Mouse (Mus musculus): ENCODE measurements around the gene Bmp2k. TPM values are rescaled to one million over a fixed set of nuclear protein-coding genes. Genes with fewer than 3 reads are reported as not detected.

Bmp2k gene
- polyA plus RNA-seq, 1 experiment from 2014 or later, result 12.5 TPM

DNA sequence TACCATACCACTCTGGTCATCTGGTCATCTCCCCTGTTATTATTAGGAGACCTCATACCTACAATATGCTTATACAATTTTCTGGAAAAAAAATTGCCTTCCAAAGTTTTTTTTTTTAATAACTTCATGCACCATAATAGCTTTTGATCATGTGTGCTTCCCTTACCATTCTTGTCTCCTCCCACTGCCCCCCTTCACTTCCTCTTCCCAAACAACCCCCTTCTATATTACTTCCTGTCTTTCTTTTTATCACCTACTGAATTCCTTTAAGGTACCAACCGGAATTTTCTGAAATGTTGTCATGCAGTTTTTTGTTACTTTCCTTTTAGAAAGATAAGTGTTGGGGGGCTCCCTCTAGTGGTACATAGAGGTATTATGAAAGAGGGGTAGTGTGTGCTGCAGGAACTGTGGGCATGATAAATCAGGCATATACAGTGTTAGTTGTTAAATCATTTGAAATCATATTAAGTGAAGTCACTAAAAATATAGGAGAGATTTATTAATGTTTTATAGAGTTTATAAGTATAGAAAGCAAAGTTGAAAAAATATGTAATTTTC, 58.1 kb downstream of the Bmp2k start:
- H3K4me3 ChIP-seq (ENCODE audit: low read length), result no peak overlapping the region
- no peak overlapping the region for H3K9ac ChIP-seq (ENCODE audit: low read depth, low read length)
- no peaks in the 10 kb centered on the region for H3K27me3 ChIP-seq (replicated peaks; ENCODE audit: control insufficient read depth, insufficient read depth, low read length)
- peaks cover 8% of the 10 kb centered on the region for H3K4me1 ChIP-seq (ENCODE audit: control insufficient read depth, insufficient read depth, low read length)
- 6% methylated on average over 1 of the region's 1 CpGs for WGBS
- H3K36me3 ChIP-seq (ENCODE audit: control insufficient read depth, insufficient read depth, low read length), result peaks cover 3% of the 10 kb centered on the region; the same call in 1 of the 2 replicates
- no peaks in the 10 kb centered on the region for H3K9me3 ChIP-seq (ENCODE audit: control insufficient read depth, low read length)
- no peak overlapping the region for H3K27ac ChIP-seq (ENCODE audit: low read length)
- H3K4me2 ChIP-seq (ENCODE audit: low read depth, low read length), result no peak overlapping the region
- ATAC-seq, result peak; percentile 27; the same call in 1 of the 2 replicates

DNA sequence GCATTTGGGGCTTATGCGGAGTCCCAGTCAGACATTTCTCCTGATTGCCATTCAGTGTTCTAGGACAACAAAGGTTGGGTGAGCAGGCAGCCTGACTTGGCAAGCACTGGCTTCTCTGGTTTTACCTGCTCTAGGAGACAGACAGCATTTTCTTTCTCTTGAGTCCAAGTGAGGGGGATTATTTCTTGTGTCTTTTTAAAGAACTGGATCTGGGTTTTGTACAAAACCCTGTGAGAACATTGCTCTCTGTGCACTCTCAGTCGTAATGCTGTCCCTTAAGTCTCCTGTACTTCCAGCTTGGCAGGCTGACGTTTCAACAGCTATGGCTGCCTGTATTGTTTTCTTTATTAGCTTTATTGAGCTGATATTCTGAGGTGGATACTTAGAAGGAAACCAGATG, 58.9 kb downstream of the Bmp2k start:
- Histone ChIP-seq H3K9me3 (ENCODE audit: control insufficient read depth, low read length) (no peaks in the 10 kb centered on the region), H3K9ac (ENCODE audit: low read depth, low read length) (no peak overlapping the region), H3K4me2 (ENCODE audit: low read depth, low read length) (no peak overlapping the region), H3K36me3 (ENCODE audit: control insufficient read depth, insufficient read depth, low read length) (peaks cover 3% of the 10 kb centered on the region; the same call in 1 of the 2 replicates), H3K4me3 (ENCODE audit: low read length) (no peak overlapping the region), H3K27me3 (replicated peaks; ENCODE audit: control insufficient read depth, insufficient read depth, low read length) (no peaks in the 10 kb centered on the region), H3K27ac (ENCODE audit: low read length) (peak overlapping the region; percentile 62), H3K4me1 (ENCODE audit: control insufficient read depth, insufficient read depth, low read length) (peaks cover 8% of the 10 kb centered on the region)
- ATAC-seq, result peak; percentile 13
- WGBS, result 61% methylated on average over 3 of the region's 3 CpGs

DNA sequence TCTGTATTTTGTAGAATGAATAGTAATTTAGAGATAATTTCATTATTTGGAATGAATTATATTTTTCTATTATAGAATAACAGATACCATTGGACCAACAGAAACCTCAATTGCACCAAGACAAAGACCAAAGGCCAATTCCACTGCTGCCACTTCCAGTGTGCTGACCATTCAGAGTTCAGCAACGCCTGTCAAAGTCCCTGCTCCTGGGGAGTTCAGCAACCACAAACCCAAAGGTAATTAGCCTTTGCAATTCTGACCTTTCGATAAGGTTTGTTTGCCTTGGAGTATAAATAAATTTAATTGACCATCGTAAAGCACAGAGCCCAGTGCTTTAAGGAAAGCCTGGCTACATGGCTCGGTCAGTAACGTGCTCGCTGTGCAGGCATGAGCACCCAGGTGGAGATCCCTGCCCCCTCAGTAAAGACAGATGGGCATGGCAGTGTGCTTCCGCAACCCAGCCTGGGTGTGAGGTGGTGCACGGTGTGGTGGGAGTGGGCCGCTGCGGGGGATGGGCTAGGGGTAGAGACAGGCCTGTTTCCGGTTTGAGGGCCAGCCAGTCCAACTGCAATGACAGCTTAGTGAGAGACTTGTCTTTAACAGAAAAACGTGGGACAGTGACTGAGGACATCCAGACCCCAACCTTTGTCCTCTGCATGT, 59.4 kb downstream of the Bmp2k start:
- H3K4me2 ChIP-seq (ENCODE audit: low read depth, low read length), result no peak overlapping the region
- no peak overlapping the region for H3K4me3 ChIP-seq (ENCODE audit: low read length)
- H3K9me3 ChIP-seq (ENCODE audit: control insufficient read depth, low read length), result no peaks in the 10 kb centered on the region
- peak; percentile 87 for ATAC-seq
- WGBS, result 38% methylated on average over 12 of the region's 12 CpGs
- no peaks in the 10 kb centered on the region for H3K27me3 ChIP-seq (replicated peaks; ENCODE audit: control insufficient read depth, insufficient read depth, low read length)
- peaks cover 8% of the 10 kb centered on the region for H3K4me1 ChIP-seq (ENCODE audit: control insufficient read depth, insufficient read depth, low read length)
- no peak overlapping the region for H3K9ac ChIP-seq (ENCODE audit: low read depth, low read length)
- peaks cover 3% of the 10 kb centered on the region; the same call in 1 of the 2 replicates for H3K36me3 ChIP-seq (ENCODE audit: control insufficient read depth, insufficient read depth, low read length)
- peak overlapping the region; percentile 77 for H3K27ac ChIP-seq (ENCODE audit: low read length)

GRCm38 (mm10) chr5:97060864-97061263, 63.4 kb downstream of the Bmp2k start:
- no peak overlapping the region for H3K4me2 ChIP-seq (ENCODE audit: low read depth, low read length)
- 57% methylated on average over 3 of the region's 3 CpGs for WGBS
- H3K36me3 ChIP-seq (ENCODE audit: control insufficient read depth, insufficient read depth, low read length), result peaks cover 10% of the 10 kb centered on the region; the same call in 1 of the 2 replicates
- H3K27me3 ChIP-seq (replicated peaks; ENCODE audit: control insufficient read depth, insufficient read depth, low read length), result no peaks in the 10 kb centered on the region
- peaks cover 8% of the 10 kb centered on the region for H3K4me1 ChIP-seq (ENCODE audit: control insufficient read depth, insufficient read depth, low read length)
- H3K4me3 ChIP-seq (ENCODE audit: low read length), result no peak overlapping the region
- H3K27ac ChIP-seq (ENCODE audit: low read length), result no peak overlapping the region
- no peak overlapping the region for H3K9ac ChIP-seq (ENCODE audit: low read depth, low read length)
- no peaks in the 10 kb centered on the region for H3K9me3 ChIP-seq (ENCODE audit: control insufficient read depth, low read length)
- no peak for ATAC-seq

DNA sequence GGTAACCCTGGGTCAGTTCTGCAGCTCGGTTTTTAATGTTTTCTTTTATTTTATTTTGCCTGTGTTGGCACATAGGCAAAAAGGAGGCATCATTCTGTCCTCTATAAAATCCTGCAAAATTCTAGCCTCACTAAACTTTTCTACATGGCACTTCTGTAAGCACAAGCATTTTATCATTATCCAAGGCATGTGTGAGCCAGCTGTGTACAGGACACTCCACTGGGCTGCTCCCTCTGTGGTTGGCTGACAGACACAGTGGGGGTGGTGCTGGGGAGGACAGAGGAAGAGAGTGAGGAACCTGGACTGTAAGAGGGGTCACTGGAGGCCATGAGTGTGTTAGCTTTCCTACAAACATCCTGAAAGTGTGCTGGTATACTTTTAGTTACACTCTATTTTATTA, 64.6 kb downstream of the Bmp2k start:
- Histone ChIP-seq H3K36me3 (ENCODE audit: control insufficient read depth, insufficient read depth, low read length) (peaks cover 10% of the 10 kb centered on the region; the same call in 1 of the 2 replicates), H3K4me2 (ENCODE audit: low read depth, low read length) (no peak overlapping the region), H3K9ac (ENCODE audit: low read depth, low read length) (no peak overlapping the region), H3K4me1 (ENCODE audit: control insufficient read depth, insufficient read depth, low read length) (peaks cover 3% of the 10 kb centered on the region; the same call in 1 of the 2 replicates), H3K27ac (ENCODE audit: low read length) (no peak overlapping the region), H3K27me3 (replicated peaks; ENCODE audit: control insufficient read depth, insufficient read depth, low read length) (no peaks in the 10 kb centered on the region), H3K4me3 (ENCODE audit: low read length) (no peak overlapping the region), H3K9me3 (ENCODE audit: control insufficient read depth, low read length) (no peaks in the 10 kb centered on the region)
- no peak for ATAC-seq
- WGBS, result 63% methylated on average over 1 of the region's 1 CpGs

DNA sequence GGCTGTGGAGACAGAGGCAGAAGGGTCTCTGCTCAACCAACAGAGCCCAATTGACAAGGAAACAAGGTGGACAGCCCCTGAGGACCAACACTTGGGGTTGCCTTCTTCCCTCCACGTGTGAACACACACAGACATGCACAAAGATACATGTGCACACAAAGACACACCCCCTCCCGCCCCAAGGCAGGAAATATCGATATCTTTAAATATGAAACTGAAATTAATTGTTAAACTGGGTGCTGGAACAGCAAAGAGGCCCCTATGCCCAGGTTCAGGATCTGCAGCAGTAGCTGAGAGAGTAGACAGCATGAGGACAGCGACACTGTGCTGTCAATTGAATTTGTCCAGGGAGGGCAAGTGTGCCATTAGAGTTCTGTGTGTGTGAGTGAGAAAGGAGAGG, 68.3 kb downstream of the Bmp2k start:
- 89% methylated on average over 4 of the region's 4 CpGs for WGBS
- H3K36me3 ChIP-seq (ENCODE audit: control insufficient read depth, insufficient read depth, low read length), result peaks cover 16% of the 10 kb centered on the region
- no peak overlapping the region for H3K4me3 ChIP-seq (ENCODE audit: low read length)
- no peaks in the 10 kb centered on the region for H3K27me3 ChIP-seq (replicated peaks; ENCODE audit: control insufficient read depth, insufficient read depth, low read length)
- no peak overlapping the region for H3K4me2 ChIP-seq (ENCODE audit: low read depth, low read length)
- H3K4me1 ChIP-seq (ENCODE audit: control insufficient read depth, insufficient read depth, low read length), result no peaks in the 10 kb centered on the region
- no peak overlapping the region for H3K9ac ChIP-seq (ENCODE audit: low read depth, low read length)
- H3K9me3 ChIP-seq (ENCODE audit: control insufficient read depth, low read length), result no peaks in the 10 kb centered on the region
- ATAC-seq, result no peak
- H3K27ac ChIP-seq (ENCODE audit: low read length), result no peak overlapping the region

DNA sequence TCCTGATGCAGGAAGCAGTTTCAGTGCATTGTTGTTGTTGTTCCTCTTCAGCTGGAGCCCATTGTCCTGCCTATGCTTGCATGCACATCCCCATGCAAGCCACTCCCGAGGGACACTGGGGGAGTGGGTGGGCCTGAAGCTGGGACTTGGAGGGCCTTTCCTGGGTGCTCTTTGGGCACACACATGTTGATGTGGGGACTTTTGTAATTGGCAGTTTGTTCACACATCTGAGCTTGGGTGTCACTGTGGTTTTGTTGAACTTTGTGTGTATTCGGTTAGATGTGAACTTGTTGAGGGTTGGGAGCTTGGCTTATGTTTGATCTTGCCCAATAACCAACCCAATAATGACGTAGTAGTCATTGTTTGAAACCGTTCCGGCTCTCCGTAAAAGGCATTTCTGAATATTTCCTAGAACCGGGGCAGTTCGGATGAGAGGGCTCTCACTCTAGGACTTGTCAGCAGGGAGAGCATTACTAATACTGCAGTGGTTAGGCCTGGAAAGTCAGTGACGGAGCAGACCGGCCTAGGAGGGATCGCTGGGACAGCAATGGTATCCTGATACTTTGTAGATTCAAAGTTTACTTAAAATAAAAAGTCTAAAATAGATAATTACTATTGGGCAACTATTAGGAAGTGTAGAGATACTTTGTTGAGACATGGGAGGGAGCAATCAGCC, 78.1 kb downstream of the Bmp2k start:
- ATAC-seq, result no peak
- H3K36me3 ChIP-seq (ENCODE audit: control insufficient read depth, insufficient read depth, low read length), result no peaks in the 10 kb centered on the region
- H3K9ac ChIP-seq (ENCODE audit: low read depth, low read length), result no peak overlapping the region
- H3K27ac ChIP-seq (ENCODE audit: low read length), result no peak overlapping the region
- no peak overlapping the region for H3K4me2 ChIP-seq (ENCODE audit: low read depth, low read length)
- 91% methylated on average over 11 of the region's 11 CpGs for WGBS
- no peaks in the 10 kb centered on the region for H3K27me3 ChIP-seq (replicated peaks; ENCODE audit: control insufficient read depth, insufficient read depth, low read length)
- H3K4me1 ChIP-seq (ENCODE audit: control insufficient read depth, insufficient read depth, low read length), result no peaks in the 10 kb centered on the region
- no peak overlapping the region for H3K4me3 ChIP-seq (ENCODE audit: low read length)
- H3K9me3 ChIP-seq (ENCODE audit: control insufficient read depth, low read length), result no peaks in the 10 kb centered on the region

- Histone ChIP-seq H3K4me1 (ENCODE audit: control insufficient read depth, insufficient read depth, low read length) (no peaks in the 10 kb centered on the region), H3K4me3 (ENCODE audit: low read length) (no peak overlapping the region), H3K9me3 (ENCODE audit: control insufficient read depth, low read length) (no peaks in the 10 kb centered on the region), H3K27ac (ENCODE audit: low read length) (no peak overlapping the region), H3K9ac (ENCODE audit: low read depth, low read length) (no peak overlapping the region), H3K36me3 (ENCODE audit: control insufficient read depth, insufficient read depth, low read length) (no peaks in the 10 kb centered on the region), H3K27me3 (replicated peaks; ENCODE audit: control insufficient read depth, insufficient read depth, low read length) (no peaks in the 10 kb centered on the region), H3K4me2 (ENCODE audit: low read depth, low read length) (no peak overlapping the region)
- no peak for ATAC-seq
- WGBS, result 91% methylated on average over 5 of the region's 5 CpGs
Observed at GRCm38 (mm10) chr5:97076167-97076566, 78.7 kb downstream of the Bmp2k start.

GRCm38 (mm10) chr5:97077676-97078075, 80.2 kb downstream of the Bmp2k start:
- Histone ChIP-seq H3K4me2 (ENCODE audit: low read depth, low read length) (no peak overlapping the region), H3K27me3 (replicated peaks; ENCODE audit: control insufficient read depth, insufficient read depth, low read length) (no peaks in the 10 kb centered on the region), H3K4me1 (ENCODE audit: control insufficient read depth, insufficient read depth, low read length) (no peaks in the 10 kb centered on the region), H3K4me3 (ENCODE audit: low read length) (no peak overlapping the region), H3K9ac (ENCODE audit: low read depth, low read length) (no peak overlapping the region), H3K27ac (ENCODE audit: low read length) (no peak overlapping the region), H3K9me3 (ENCODE audit: control insufficient read depth, low read length) (no peaks in the 10 kb centered on the region), H3K36me3 (ENCODE audit: control insufficient read depth, insufficient read depth, low read length) (no peaks in the 10 kb centered on the region)
- 66% methylated on average over 7 of the region's 7 CpGs for WGBS
- no peak for ATAC-seq
